Mouse (Mus musculus) retina, postnatal 7 days (tissue): ENCODE measurements at regions not wholly inside any gene's neighbourhood (a gene's known extent, or its start where the extent isn't known, plus 50 kb on each side); places are given as distances from the start of the nearest gene placed in this dataset.
"Not testable (repeated sequence)": the region's sequence is repeated elsewhere in the genome, so short reads cannot be mapped to it uniquely, and the experiment has no call there.

ENCODE experiments used
- DNase-seq: peaks from one replicate; pipeline ENCODE4 v3.0.0-alpha.2; 2012; ENCODE audit warnings: low read depth, low spot score

- DNase-seq: not testable (repeated sequence)
Measured at GRCm38 (mm10) chr4:8462414-8462813, 223.6 kb upstream of the Car8 start.

DNA sequence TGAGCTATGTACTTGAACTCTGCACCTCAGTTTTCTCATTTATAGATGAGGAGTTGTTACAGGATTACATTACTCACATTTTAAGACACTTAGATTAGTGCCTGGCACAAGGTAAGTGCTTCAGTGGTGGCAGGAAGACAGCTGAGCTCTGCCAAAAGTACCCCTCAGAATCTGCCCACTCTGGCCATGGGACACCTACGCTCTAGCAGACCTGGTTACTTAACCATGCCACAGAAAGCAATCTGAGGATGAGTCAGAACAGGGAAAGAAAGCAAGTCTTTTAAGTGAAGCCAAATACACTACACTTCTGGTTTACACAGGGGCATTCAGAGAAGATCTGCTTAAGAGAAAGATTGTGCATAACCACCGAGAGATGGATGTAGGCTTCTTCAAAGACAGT lies 215.5 kb upstream of the Car8 start:
- no peak for DNase-seq

- peak; percentile 32 for DNase-seq
Measured at GRCm38 (mm10) chr4:8432393-8432792, 193.6 kb upstream of the Car8 start.

DNA sequence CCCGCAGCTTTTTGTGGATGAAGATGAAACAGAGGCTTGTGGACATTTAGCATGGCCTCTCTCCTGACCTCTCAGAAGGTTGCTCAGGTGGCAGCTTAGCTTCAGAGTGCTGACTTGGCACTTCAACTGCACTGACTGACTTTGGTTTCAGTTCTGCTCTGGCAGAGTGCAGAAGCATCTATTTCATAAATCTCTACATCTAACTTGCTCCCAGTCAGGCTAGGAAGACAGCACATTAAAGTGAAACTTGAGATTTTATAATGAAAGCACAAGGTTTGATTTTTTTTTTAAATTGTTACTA lies 192.1 kb upstream of the Car8 start:
- no peak for DNase-seq

DNA sequence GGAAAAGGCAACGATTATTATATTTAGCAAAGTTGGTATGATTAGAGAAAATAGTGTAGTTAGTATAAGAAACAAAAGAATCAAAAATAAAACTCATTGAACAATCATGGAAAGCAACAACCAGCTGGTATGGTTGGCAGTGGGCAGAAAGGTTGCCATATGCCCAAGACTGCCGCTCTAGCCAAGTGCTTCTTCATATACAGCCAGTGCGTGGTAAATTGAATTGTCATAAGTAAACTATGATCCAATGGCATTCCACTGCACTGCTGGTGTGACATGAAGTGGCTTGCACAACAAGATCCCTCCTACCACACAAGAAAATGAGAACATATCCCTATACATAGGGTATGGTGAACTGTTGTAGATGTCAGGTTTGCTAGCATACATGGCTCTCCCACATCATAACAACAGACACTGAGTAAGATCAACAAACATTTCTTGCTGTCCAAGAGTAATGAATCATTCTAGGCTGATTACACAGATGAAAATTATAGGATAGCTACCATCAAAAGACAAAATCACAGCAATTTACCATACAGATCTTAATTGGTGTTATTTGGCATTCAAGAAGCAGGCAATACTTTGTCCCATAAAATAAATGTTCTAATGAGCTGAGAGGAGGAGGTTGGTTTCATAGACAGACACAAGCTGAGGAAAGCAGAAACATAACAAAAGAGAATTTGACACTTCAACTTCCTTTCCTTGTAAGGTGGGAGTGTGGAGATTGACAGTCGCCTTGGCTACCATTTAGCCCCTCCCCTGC lies 191.6 kb upstream of the Car8 start:
- DNase-seq: no peak

DNA sequence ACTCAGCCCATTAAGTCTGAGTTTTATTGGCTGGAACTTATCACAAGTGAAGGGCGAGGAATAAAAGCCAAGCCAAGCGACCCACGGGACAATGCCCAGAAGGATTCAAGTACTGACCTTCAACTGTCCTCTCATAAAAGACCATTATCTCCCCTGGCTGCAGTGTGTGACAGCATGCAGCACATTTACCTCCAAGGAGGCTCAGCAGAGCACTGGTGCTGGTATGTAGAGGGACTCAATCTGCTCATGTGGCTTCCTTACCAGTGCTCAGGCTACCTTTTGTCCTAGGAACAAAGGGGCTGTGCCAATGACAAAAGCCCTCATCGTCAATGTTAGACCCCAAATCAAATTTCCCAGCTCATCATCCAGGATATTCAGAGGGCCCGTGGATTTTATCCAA lies 190.9 kb upstream of the Car8 start:
- no peak for DNase-seq

GRCm38 (mm10) chr4:8428629-8429523 lies 190.0 kb upstream of the Car8 start:
- DNase-seq: no peak

GRCm38 (mm10) chr4:8427812-8428211 lies 189.0 kb upstream of the Car8 start:
- no peak for DNase-seq

GRCm38 (mm10) chr4:8423392-8424045 lies 184.7 kb upstream of the Car8 start:
- peak; percentile 83 for DNase-seq

- no peak for DNase-seq
Measured at GRCm38 (mm10) chr4:8421285-8421684, 182.4 kb upstream of the Car8 start.

GRCm38 (mm10) chr4:8418374-8419031 lies 179.7 kb upstream of the Car8 start:
- DNase-seq: no peak

GRCm38 (mm10) chr4:8417821-8418220 lies 179.0 kb upstream of the Car8 start:
- DNase-seq: peak; percentile 58

DNA sequence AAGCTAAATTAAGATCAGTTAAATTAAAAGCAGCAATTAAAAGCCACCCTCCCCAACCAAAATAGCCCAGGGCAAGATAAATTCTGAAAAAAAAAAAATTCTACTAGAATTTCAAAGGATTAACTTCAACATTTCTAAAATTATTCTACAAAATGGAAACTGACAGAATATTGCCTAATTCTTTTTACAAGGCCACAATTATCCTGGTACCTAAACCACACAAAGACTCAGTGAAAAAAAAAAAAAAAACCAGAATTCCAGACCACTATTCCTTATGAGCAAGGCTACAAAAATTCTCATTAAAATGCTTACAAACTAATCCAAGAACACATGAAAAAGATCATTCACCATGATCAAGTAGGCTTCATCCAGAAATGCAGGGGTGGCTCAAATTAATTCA lies 174.5 kb upstream of the Car8 start:
- no peak for DNase-seq

DNA sequence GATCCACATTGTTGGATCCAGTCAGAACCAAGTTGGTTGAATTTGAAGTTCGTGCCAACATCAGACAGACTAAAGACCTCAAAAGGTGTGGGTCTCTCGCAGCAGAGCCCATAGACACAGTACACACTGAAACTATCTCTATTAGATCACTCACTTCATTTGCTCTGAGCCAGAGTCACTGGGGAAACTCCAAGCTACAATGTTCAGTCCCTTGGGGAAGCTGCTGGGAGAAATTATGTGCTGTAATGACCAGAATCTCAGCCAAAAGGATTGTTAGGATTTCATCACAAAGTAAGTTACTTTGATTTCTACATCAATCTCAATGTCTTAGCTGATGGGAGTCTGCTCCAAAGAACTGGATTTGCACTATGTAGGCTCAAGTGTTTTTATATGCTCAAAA lies 161.2 kb upstream of the Car8 start:
- no peak for DNase-seq

DNA sequence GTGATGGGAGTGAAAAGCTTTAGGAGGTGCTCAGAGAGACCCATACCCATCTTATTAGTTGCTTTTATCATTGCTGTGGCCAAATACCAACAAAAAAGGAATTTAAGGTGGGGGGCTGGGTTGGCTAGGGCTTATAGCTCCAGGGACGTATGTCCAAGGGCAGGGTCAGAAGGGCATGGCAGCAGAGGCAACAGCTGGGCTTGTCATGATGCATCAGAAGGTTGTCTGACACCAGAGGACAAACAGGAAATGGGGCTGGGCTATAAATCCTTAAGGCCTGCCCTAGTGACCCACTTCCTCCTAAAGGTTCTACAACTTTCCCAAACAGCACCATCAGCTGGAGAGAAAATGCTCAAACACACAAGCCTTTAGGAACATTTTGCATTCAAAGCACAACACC lies 160.6 kb upstream of the Car8 start:
- no peak for DNase-seq

- no peak for DNase-seq
Measured at GRCm38 (mm10) chr4:8398969-8399368, 160.1 kb upstream of the Car8 start.

- DNase-seq: no peak
Measured at GRCm38 (mm10) chr4:8383162-8383561, 144.3 kb upstream of the Car8 start.

DNA sequence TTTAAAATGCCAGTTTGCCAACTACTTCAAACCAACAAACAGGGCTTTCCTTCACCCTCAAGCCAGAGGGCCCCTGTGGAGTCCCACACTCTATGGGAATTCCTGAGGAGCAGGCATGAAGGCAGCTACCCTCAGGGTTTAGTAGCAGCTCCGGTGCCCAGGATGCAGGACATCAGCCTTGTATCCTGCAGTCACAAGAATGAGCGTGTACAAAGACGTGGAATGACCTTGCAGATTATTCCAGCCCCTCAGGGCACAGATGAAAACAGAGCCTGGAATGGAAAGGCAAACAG lies 143.2 kb upstream of the Car8 start:
- DNase-seq: no peak

- DNase-seq: no peak
Measured at GRCm38 (mm10) chr4:8381408-8382124, 142.7 kb upstream of the Car8 start.

DNA sequence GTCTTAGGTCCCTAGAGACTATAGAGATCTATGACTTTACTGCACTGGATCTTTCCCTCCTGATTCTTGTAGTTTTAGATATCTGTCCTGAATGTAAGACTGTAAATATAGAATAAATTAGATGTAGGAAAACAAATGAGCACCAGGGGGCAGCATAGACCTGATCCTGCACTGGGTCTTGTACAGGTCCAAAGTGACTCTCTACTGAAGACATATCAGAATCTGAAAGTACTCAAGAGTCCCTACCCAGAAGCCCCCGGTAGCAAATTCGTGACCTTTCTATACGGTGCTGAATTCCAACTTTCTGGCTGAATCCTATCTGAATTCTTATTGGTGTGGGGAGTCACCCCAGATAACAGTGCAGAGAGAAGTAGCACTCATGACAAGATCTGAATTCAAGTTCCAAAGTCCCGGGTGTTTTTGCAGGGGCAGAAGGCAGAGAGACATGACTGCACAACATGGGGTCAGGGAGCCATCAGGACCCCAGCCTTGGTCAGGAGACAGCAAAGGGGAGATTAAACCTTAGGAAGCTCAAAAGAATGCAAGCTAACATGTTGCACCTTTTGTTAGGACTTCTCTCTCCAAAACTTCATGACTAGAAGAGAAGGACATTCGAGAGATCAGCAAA lies 142.0 kb upstream of the Car8 start:
- DNase-seq: peak; percentile 60
